ENCODE assay signal across 25 mouse cellular contexts in genomic region chr2:163466771-163467170, GRCm38 (mm10). TPM values are rescaled to one million over a fixed set of nuclear protein-coding genes. Genes with fewer than 3 reads are reported as not detected.
A peak's percentile ranks its signal among the peaks of the same experiment; 100 is the strongest.
DNase-seq lines count a peak whose midpoint lies in the region; ATAC-seq and TF ChIP-seq lines count a peak whose summit lies in the region.
"Had no signal": no experiment of that assay in that cellular context is flagged by ENCODE, and none has a peak within 500 bp of the region (broad histone marks: within the 10 kb centered on the region; RNA-seq: fewer than 3 reads in every experiment).

No protein-coding gene starts in this region.

- TF ChIP-seq POLR2A in lung, adult 2 months (IDR thresholded peaks at IDR 0.05; ENCODE audit: borderline replicate concordance, extremely low read depth, low read depth, low read length), result no peak; the same call in 1 of the 2 replicates

- no peak overlapping the region for H3K9ac ChIP-seq in forebrain, embryonic 12.5 days
- H3K9ac ChIP-seq: embryonic facial prominence, embryonic 15.5 days; hindbrain, embryonic 13.5 days; limb, embryonic 13.5 days; liver, embryonic 14.5 days; neural tube, embryonic 12.5 days had no signal

- no peak overlapping the region for H3K4me3 ChIP-seq in lung, adult 2 months (replicated peaks; ENCODE audit: extremely low read depth, low read depth, low read length)
- no peak overlapping the region for H3K4me3 ChIP-seq in forebrain, embryonic 12.5 days (replicated peaks)
- H3K4me3 ChIP-seq: embryonic facial prominence, embryonic 15.5 days; heart, embryonic 10.5 days; hindbrain, embryonic 13.5 days; limb, embryonic 13.5 days; megakaryocyte, embryonic 14.5 days; neural tube, embryonic 12.5 days had no signal

- TF ChIP-seq CTCF in lung, adult 2 months (IDR thresholded peaks at IDR 0.05; ENCODE audit: insufficient read depth, low read length), result no peak

- H3K27me3 ChIP-seq in forebrain, embryonic 12.5 days, result no peaks in the 10 kb centered on the region
- H3K27me3 ChIP-seq: embryonic facial prominence, embryonic 15.5 days; hindbrain, embryonic 13.5 days; limb, embryonic 13.5 days; neural tube, embryonic 12.5 days; Patski had no signal

- no peaks in the 10 kb centered on the region; the same call in 1 of the 2 replicates for H3K4me1 ChIP-seq in lung, adult 2 months (ENCODE audit: control insufficient read depth, insufficient read depth, low read length)
- peaks cover 9% of the 10 kb centered on the region for H3K4me1 ChIP-seq in forebrain, embryonic 12.5 days

- DNase-seq in cerebellum, adult 8-10 months, result peak; percentile 5
- no peak for DNase-seq in cerebellum, postnatal 4 days (ENCODE audit: low spot score in 2 of 2)
- DNase-seq in 3T3-L1 (ENCODE audit: low read depth, low spot score), result peak; percentile 73
- DNase-seq in lung, adult 2 months, result peak; percentile 34
- DNase-seq in lung, postnatal 36 days, result peak; percentile 69
- DNase-seq in frontal cortex, adult 2 months (ENCODE audit: extremely low spot score in 1 of 2, low spot score in 1 of 2), result no peak
- DNase-seq: gastrocnemius, postnatal 36 days; heart, postnatal 10 days; kidney, adult 18-20 months; kidney, postnatal 14 days had no signal

- H3K4me2 ChIP-seq in forebrain, embryonic 12.5 days, result no peak overlapping the region
- H3K4me2 ChIP-seq: embryonic facial prominence, embryonic 15.5 days; hindbrain, embryonic 13.5 days; limb, embryonic 13.5 days; neural tube, embryonic 12.5 days had no signal

- ATAC-seq in forebrain, embryonic 12.5 days (ENCODE audit: low FRiP score), result no peak
- ATAC-seq in monocyte, adult 5-6 weeks (replicated peaks; ENCODE audit: insufficient number of reproducible peaks, low FRiP score, low TSS enrichment, poor library complexity, severe bottlenecking), result no peak
- ATAC-seq: midbrain, embryonic 16.5 days; Patski had no signal

- 28% methylated on average over 8 of the region's 8 CpGs for WGBS in lung, adult 2 months
- 87% methylated on average over 8 of the region's 8 CpGs for WGBS in forebrain, embryonic 12.5 days

- no peaks in the 10 kb centered on the region for H3K9me3 ChIP-seq in forebrain, embryonic 12.5 days
- H3K9me3 ChIP-seq: embryonic facial prominence, embryonic 15.5 days; heart, embryonic 10.5 days; hindbrain, embryonic 13.5 days; limb, embryonic 13.5 days; megakaryocyte, embryonic 14.5 days; neural tube, embryonic 12.5 days had no signal

- no peak overlapping the region for H3K27ac ChIP-seq in forebrain, embryonic 12.5 days
- H3K27ac ChIP-seq: embryonic facial prominence, embryonic 15.5 days; hindbrain, embryonic 13.5 days; limb, embryonic 13.5 days; liver, embryonic 14.5 days; neural tube, embryonic 12.5 days had no signal

- H3K36me3 ChIP-seq in forebrain, embryonic 12.5 days (replicated peaks), result peaks cover 32% of the 10 kb centered on the region

RNA-seq across cellular contexts. Expression of gene Fitm2, which starts 5.7 kb away (rescaled TPM):
- 20.4 and 24.1 TPM in 2 replicates for polyA plus RNA-seq in lung, adult 2 months (2012; rRNA removed)
- polyA plus RNA-seq in frontal cortex, adult 2 months (2012; rRNA removed), result 10.3 and 11.2 TPM in 2 replicates
- 11.5 and 11.7 TPM in 2 replicates for polyA plus RNA-seq in forebrain, embryonic 12.5 days (2016; fragmentation: Nextera tagmentation; extraction: Ambion mirVana)
- 2.2 to 3.4 TPM (median 3.2 TPM) in 3 replicates for total RNA-seq in monocyte, adult 5-6 weeks (2017)

RNA-seq across cellular contexts. Expression of gene R3hdml, which starts 25.3 kb away (rescaled TPM):
- polyA plus RNA-seq in lung, adult 2 months (2012; rRNA removed), result not detected in 2 replicates
- polyA plus RNA-seq in frontal cortex, adult 2 months (2012; rRNA removed), result 0.08 TPM in 1 of 2 replicates, not detected in the other
- not detected in 2 replicates for polyA plus RNA-seq in forebrain, embryonic 12.5 days (2016; fragmentation: Nextera tagmentation; extraction: Ambion mirVana)
- total RNA-seq in monocyte, adult 5-6 weeks (2017), result not detected in 3 replicates
- total RNA-seq: common myeloid progenitor, adult 5-6 weeks; gastrocnemius, postnatal 36 days; heart, postnatal 10 days; layer of hippocampus, adult 8-10 months had no signal
- polyA plus RNA-seq: forebrain, embryonic 11.5 days; hindbrain, embryonic 13.5 days; limb, embryonic 13.5 days; liver, embryonic 14.5 days; neural tube, embryonic 12.5 days; Patski; urinary bladder, adult 2 months had no signal

RNA-seq across cellular contexts. Expression of gene Gdap1l1, which starts 28.5 kb away (rescaled TPM):
- polyA plus RNA-seq in lung, adult 2 months (2012; rRNA removed), result 0.19 and 0.22 TPM in 2 replicates
- 89.3 and 90.1 TPM in 2 replicates for polyA plus RNA-seq in frontal cortex, adult 2 months (2012; rRNA removed)
- 54.7 and 56.5 TPM in 2 replicates for polyA plus RNA-seq in forebrain, embryonic 12.5 days (2016; fragmentation: Nextera tagmentation; extraction: Ambion mirVana)
- total RNA-seq in monocyte, adult 5-6 weeks (2017), result not detected in 3 replicates
- total RNA-seq: gastrocnemius, postnatal 36 days; heart, postnatal 10 days had no signal

RNA-seq across cellular contexts. Expression of gene Hnf4a, which starts 39.8 kb away (rescaled TPM):
- 0.67 and 2.3 TPM in 2 replicates for polyA plus RNA-seq in lung, adult 2 months (2012; rRNA removed)
- polyA plus RNA-seq in frontal cortex, adult 2 months (2012; rRNA removed), result not detected in 2 replicates
- not detected in 2 replicates for polyA plus RNA-seq in forebrain, embryonic 12.5 days (2016; fragmentation: Nextera tagmentation; extraction: Ambion mirVana)
- total RNA-seq in monocyte, adult 5-6 weeks (2017), result not detected in 3 replicates
- total RNA-seq: gastrocnemius, postnatal 36 days; heart, postnatal 10 days; layer of hippocampus, adult 8-10 months had no signal
- polyA plus RNA-seq: embryonic facial prominence, embryonic 15.5 days; forebrain, embryonic 11.5 days; limb, embryonic 13.5 days; midbrain, embryonic 16.5 days; neural tube, embryonic 12.5 days had no signal

RNA-seq across cellular contexts. Expression of gene Oser1, which starts 42.3 kb away (rescaled TPM):
- polyA plus RNA-seq in lung, adult 2 months (2012; rRNA removed), result 9.2 and 17.2 TPM in 2 replicates
- 24.2 and 26.0 TPM in 2 replicates for polyA plus RNA-seq in frontal cortex, adult 2 months (2012; rRNA removed)
- polyA plus RNA-seq in forebrain, embryonic 12.5 days (2016; fragmentation: Nextera tagmentation; extraction: Ambion mirVana), result 74.5 and 77.0 TPM in 2 replicates
- total RNA-seq in monocyte, adult 5-6 weeks (2017), result 88.1 to 169 TPM (median 163 TPM) in 3 replicates

Comparison
In these comparisons a context has a peak if more than half of its experiments do, and no peak if none do; other contexts are left out.
1. DNase-seq: peak in cerebellum, adult 8-10 months (single experiment), 3T3-L1 (single experiment), lung, adult 2 months (single experiment) and lung, postnatal 36 days (single experiment); none in cerebellum, postnatal 4 days (0 of 2) and frontal cortex, adult 2 months (0 of 2).
2. RNA of gene Gdap1l1, which starts 28.5 kb away (polyA plus RNA-seq): 89.3 to 90.1 TPM in frontal cortex, adult 2 months and 54.7 to 56.5 TPM in forebrain, embryonic 12.5 days; 0.19 to 0.22 TPM in lung, adult 2 months; every median in the first group is over 10 times any median in the second.